Mouse (Mus musculus) stomach, embryonic 16.5 days (tissue): ENCODE data around the gene Cep95. TPM values are rescaled to one million over a fixed set of nuclear protein-coding genes. Genes with fewer than 3 reads are reported as not detected.
A peak's percentile ranks its signal among the peaks of the same experiment; 100 is the strongest.
"Not testable (repeated sequence)": the region's sequence is repeated elsewhere in the genome, so short reads cannot be mapped to it uniquely, and the experiment has no call there.

Experiments
- ATAC-seq: fragments of 200-750 bp; cut with Nextera tagmentation; 2 replicates; pipeline ENCODE4 v1.8.0; 2017; ENCODE audit warnings: moderate number of reproducible peaks, moderate TSS enrichment; ENCODE audit not compliant: insufficient read depth, low FRiP score
- H3K27ac ChIP-seq: fragments of 300-500 bp; sonication (generic); 2 replicates; pipeline ENCODE4 v1.5.1; 2014; ENCODE audit warnings: low read length
- H3K27me3 ChIP-seq: fragments of 300-500 bp; sonication (generic); 2 replicates; pipeline ENCODE4 v1.6.1; 2014; ENCODE audit warnings: low read length, control low read depth, mixed read lengths; ENCODE audit not compliant: control insufficient read depth, insufficient read depth
- H3K36me3 ChIP-seq: fragments of 300-500 bp; sonication (generic); 2 replicates; pipeline ENCODE4 v1.6.1; 2014; ENCODE audit warnings: low read length; ENCODE audit not compliant: control insufficient read depth, insufficient read depth
- H3K4me1 ChIP-seq: fragments of 300-500 bp; sonication (generic); 2 replicates; pipeline ENCODE4 v1.6.1; 2014; ENCODE audit warnings: low read length, control low read depth, mixed read lengths; ENCODE audit not compliant: control insufficient read depth, insufficient read depth
- H3K4me2 ChIP-seq: fragments of 300-500 bp; sonication (generic); 2 replicates; pipeline ENCODE4 v1.6.1; 2014; ENCODE audit warnings: low read depth, low read length, mixed read lengths
- H3K4me3 ChIP-seq: fragments of 300-500 bp; sonication (generic); replicated peaks from 2 replicates; pipeline ENCODE4 v1.5.1; 2014; ENCODE audit warnings: mild to moderate bottlenecking, low read length
- H3K9ac ChIP-seq: fragments of 300-500 bp; sonication (generic); 2 replicates; pipeline ENCODE4 v1.6.1; 2014; ENCODE audit warnings: low read length
- H3K9me3 ChIP-seq: fragments of 300-500 bp; sonication (generic); replicated peaks from 2 replicates; pipeline ENCODE4 v1.6.1; 2016; ENCODE audit warnings: low read length, control low read depth; ENCODE audit not compliant: control insufficient read depth
- WGBS: fragments of 180-500 bp; shearing (Covaris S2); extraction: QIAGEN DNeasy Blood & Tissue Kit; methylation state at CpG from one replicate; pipeline ENCODE4 v1.1.7; 2014; 5-methylcytosine and 5-hydroxymethylcytosine counted together
- polyA plus RNA-seq: library from polyadenylated mRNA; unstranded; fragments of >200 nt; fragmentation: Nextera tagmentation; extraction: Ambion mirVana; gene quantifications from 2 replicates; pipeline ENCODE4 v1.2.1, GENCODE M21; 2015

The Cep95 gene
- polyA plus RNA-seq, 1 experiment from 2014 or later = 20.4 TPM

- WGBS = under 1% methylated on average over 79 of the region's 79 CpGs
- Histone ChIP-seq H3K4me2 (no peak overlapping the region), H3K27ac (peak overlapping the region; percentile 99), H3K9me3 (no peaks in the 10 kb centered on the region), H3K4me3 (peak overlapping the region; percentile 95), H3K36me3 (peaks cover 16% of the 10 kb centered on the region), H3K4me1 (peaks cover 4% of the 10 kb centered on the region; the same call in 1 of the 2 replicates), H3K9ac (peak overlapping the region; percentile 98), H3K27me3 (no peaks in the 10 kb centered on the region)
- peak; percentile 85 for ATAC-seq
Observed at GRCm38 (mm10) chr11:106788026-106788774, 852 bp upstream of the Cep95 start.

GRCm38 (mm10) chr11:106789649-106790048, 597 bp downstream of the Cep95 start:
- H3K27ac ChIP-seq = peak overlapping the region; percentile 99
- 2% methylated on average over 6 of the region's 6 CpGs for WGBS
- no peaks in the 10 kb centered on the region for H3K27me3 ChIP-seq
- H3K9me3 ChIP-seq = no peaks in the 10 kb centered on the region
- peaks cover 4% of the 10 kb centered on the region; the same call in 1 of the 2 replicates for H3K4me1 ChIP-seq
- H3K9ac ChIP-seq = peak overlapping the region; percentile 98
- 0 out of 2 replicates have a peak, but pooled peaks cover 6% of the 10 kb centered on the region for H3K36me3 ChIP-seq
- no peak for ATAC-seq
- peak overlapping the region; percentile 94 for H3K4me2 ChIP-seq
- peak overlapping the region; percentile 95 for H3K4me3 ChIP-seq

DNA sequence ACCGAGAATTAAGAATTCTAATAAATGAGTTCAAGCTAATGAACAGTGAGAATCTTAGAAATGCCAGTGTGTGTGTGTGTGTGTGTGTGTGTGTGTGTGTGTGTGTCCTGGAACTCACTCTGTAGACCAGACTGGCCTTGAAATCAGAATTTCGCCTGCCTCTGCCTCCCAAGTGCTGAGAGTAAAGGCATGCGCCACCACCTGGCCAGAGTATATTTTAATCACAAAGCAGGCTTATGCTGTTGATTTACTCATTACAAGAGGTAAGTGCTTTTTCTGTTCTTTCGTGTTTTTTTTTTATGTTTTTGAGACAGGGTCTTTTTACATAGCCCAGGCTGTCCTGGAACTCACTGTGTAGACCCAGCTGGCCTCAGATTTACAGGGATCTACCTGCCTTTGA, 4.8 kb downstream of the Cep95 start:
- Histone ChIP-seq H3K9ac (no peak overlapping the region), H3K4me1 (no peaks in the 10 kb centered on the region; the same call in 1 of the 2 replicates), H3K27ac (no peak overlapping the region), H3K36me3 (no peaks in the 10 kb centered on the region), H3K4me2 (no peak overlapping the region), H3K27me3 (no peaks in the 10 kb centered on the region), H3K4me3 (no peak overlapping the region), H3K9me3 (no peaks in the 10 kb centered on the region)
- 73% methylated on average over 4 of the region's 4 CpGs for WGBS
- ATAC-seq = no peak

- Histone ChIP-seq H3K27ac (no peak overlapping the region), H3K4me1 (no peaks in the 10 kb centered on the region), H3K27me3 (no peaks in the 10 kb centered on the region), H3K9ac (no peak overlapping the region), H3K4me3 (no peak overlapping the region), H3K4me2 (no peak overlapping the region), H3K9me3 (no peaks in the 10 kb centered on the region), H3K36me3 (no peaks in the 10 kb centered on the region)
- ATAC-seq = no peak
- WGBS = 48% methylated on average over 9 of the region's 9 CpGs
Observed at GRCm38 (mm10) chr11:106795679-106796078, 6.6 kb downstream of the Cep95 start.

DNA sequence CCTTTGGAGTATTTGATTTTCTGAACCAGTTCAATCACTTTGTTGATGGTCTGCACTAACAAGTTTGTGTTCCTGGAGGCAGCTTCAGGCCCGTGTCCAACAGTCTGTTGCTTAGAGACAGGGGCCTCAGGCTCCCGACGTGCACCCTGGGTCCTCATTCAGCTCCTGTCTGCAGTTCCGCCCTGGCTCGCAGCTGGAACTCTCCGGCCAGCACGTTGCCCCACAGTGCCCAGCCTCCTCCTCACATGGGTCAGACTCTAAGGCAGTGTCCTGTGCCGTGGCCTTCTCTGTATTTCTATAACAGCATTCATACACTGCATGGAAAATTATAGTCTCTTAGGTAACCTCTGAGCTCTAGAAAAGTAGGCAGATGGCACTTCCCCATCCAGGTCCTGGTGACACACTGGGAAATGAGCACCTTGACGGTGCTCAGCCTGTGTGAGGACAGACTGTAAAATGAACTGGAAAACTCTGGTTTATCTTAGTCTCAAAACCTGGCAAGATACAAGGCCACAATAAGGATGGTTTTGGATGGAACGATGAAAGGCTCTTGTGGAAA, 13.1 kb downstream of the Cep95 start:
- Histone ChIP-seq H3K4me2 (no peak overlapping the region), H3K4me3 (no peak overlapping the region), H3K27me3 (no peaks in the 10 kb centered on the region), H3K27ac (no peak overlapping the region), H3K36me3 (peaks cover 10% of the 10 kb centered on the region), H3K9me3 (no peaks in the 10 kb centered on the region), H3K9ac (no peak overlapping the region), H3K4me1 (no peaks in the 10 kb centered on the region)
- 85% methylated on average over 10 of the region's 10 CpGs for WGBS
- ATAC-seq = no peak

DNA sequence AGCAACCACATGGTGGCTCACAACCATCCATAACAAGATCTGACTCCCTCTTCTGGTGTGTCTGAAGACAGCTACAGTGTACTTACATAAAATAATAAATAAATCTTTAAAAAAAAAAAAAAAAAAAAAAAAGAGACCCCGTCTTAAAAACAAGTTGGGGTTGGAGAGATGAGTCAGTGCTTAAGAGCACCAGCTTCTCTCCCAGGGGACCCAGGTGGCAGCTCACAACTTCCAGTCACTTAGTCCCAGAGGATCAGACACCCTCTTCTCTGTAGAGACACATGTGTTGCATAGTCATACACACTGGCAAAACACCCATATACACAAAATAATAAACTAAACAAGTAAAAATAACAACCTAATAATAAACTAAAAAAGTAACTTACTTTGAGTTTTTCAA, 18.4 kb downstream of the Cep95 start:
- H3K27ac ChIP-seq, H3K9ac ChIP-seq, H3K4me3 ChIP-seq, H3K36me3 ChIP-seq, H3K9me3 ChIP-seq, ATAC-seq, H3K4me2 ChIP-seq, H3K27me3 ChIP-seq, H3K4me1 ChIP-seq: not testable (repeated sequence)
- WGBS = 60% methylated on average over 1 of the region's 1 CpGs

GRCm38 (mm10) chr11:106812410-106813136, 23.5 kb downstream of the Cep95 start:
- H3K27ac ChIP-seq = no peak overlapping the region
- no peak overlapping the region for H3K4me3 ChIP-seq
- no peaks in the 10 kb centered on the region for H3K27me3 ChIP-seq
- no peaks in the 10 kb centered on the region for H3K9me3 ChIP-seq
- 0 out of 2 replicates have a peak, but pooled peaks cover 6% of the 10 kb centered on the region for H3K36me3 ChIP-seq
- ATAC-seq = no peak
- no peak overlapping the region for H3K4me2 ChIP-seq
- WGBS = 86% methylated on average over 7 of the region's 7 CpGs
- no peak overlapping the region for H3K9ac ChIP-seq
- H3K4me1 ChIP-seq = no peaks in the 10 kb centered on the region

DNA sequence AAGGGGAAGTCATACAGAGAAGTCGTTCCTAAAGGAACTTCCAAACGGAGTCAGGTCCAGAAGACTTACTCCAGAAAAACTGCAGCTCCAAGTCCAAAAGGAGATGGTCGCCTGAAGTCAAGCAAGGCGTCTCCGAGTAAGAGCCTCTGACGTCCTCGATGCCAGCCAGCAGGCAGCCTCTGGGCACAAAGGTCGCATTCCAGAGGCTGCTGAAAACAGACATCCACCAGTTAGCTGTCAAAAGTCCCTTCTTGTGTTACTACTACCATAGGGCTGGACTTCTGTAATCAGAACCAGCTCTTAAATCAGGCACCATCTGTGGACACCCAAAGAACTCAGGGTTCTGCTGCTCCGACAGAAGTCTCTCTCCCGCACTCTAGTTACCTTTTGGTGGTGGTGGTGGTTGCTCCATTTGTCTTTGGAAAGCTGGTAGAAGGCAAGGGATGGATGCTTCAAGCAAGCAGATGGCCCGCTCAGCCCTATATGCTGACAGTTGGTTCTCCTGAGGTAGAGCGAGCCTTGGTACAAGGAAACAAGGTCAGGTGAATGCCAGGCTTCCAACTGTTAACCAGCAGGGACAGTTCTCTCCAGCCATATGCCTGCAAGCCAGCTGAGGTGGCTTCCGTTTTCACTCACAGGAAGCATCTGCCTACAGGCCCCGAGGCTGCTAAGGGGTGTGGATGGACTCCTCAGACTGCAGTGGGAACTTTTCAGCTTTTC, 25.7 kb downstream of the Cep95 start:
- Histone ChIP-seq H3K9ac (no peak overlapping the region), H3K4me1 (no peaks in the 10 kb centered on the region), H3K4me3 (no peak overlapping the region), H3K27me3 (no peaks in the 10 kb centered on the region), H3K4me2 (no peak overlapping the region), H3K9me3 (no peaks in the 10 kb centered on the region), H3K36me3 (0 out of 2 replicates have a peak, but pooled peaks cover 3% of the 10 kb centered on the region), H3K27ac (no peak overlapping the region)
- 77% methylated on average over 14 of the region's 14 CpGs for WGBS
- no peak for ATAC-seq
